Mouse (Mus musculus): ENCODE data around the gene Kcnj10. TPM values are rescaled to one million over a fixed set of nuclear protein-coding genes. Genes with fewer than 3 reads are reported as not detected.

Kcnj10 gene
- polyA plus RNA-seq, 2 experiments: 0.03 to 0.18 TPM

DNA sequence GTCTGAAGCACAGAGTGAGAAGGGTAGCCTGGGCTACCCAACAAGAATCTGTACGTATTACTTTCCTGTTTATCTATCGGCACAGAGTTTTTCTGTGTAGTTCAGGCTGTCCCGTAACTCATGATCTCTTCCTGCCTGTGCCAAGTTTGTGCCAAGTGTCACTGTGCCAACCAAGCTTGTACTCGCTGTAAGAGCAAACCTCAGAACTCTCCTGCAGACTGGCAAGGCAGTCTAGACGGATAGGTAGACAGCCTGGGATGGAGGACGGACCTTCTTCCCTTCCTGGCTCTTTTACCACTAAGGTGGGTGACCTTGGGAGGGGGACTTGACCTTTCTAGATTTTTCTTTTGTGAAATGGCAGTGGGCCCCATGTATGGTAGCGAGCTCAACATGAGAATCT, 74.1 kb downstream of the Kcnj10 start:
- ATAC-seq (ENCODE audit: low FRiP score, low read depth) (no peak), DNase-seq (ENCODE audit: low spot score) (no peak)
- 85% methylated on average over 7 of the region's 7 CpGs for WGBS
- Histone ChIP-seq H3K27me3 (ENCODE audit: control insufficient read depth, insufficient read depth, low read length) (no peaks in the 10 kb centered on the region), H3K4me3 (replicated peaks; ENCODE audit: low read length) (no peak overlapping the region), H3K4me2 (replicated peaks; ENCODE audit: low read depth, low read length, severe bottlenecking) (no peak overlapping the region), H3K9me3 (ENCODE audit: control insufficient read depth, low read length) (no peaks in the 10 kb centered on the region), H3K4me1 (ENCODE audit: control insufficient read depth, insufficient read depth, low read length) (no peaks in the 10 kb centered on the region), H3K36me3 (ENCODE audit: control insufficient read depth, insufficient read depth, low read length) (no peaks in the 10 kb centered on the region), H3K9ac (ENCODE audit: low read depth, low read length, severe bottlenecking) (no peak overlapping the region), H3K27ac (replicated peaks; ENCODE audit: low read depth, low read length) (no peak overlapping the region)
- TF ChIP-seq POLR2A (IDR thresholded peaks at IDR 0.05; ENCODE audit: borderline replicate concordance, extremely low read depth, insufficient read depth, insufficient read length): no peak

DNA sequence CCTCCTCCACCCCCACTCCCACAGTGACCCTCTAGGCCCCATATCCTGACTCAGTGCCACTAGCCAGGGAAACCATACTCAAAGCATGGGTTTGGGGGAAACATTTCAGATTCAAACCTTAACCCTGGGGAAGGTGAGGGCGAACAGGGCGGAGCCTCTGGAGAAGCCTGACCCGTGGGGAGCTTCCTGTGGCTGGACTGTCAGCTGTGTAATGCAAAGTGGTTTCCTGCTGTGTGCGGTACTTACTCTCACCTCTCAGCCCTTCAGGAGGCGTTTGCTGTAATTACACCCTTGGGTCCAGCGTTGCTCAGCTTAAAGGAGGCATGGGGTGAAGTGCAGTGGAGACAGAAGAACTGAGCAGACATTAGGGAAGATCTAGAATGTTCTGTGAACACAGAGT, 77.2 kb downstream of the Kcnj10 start:
- H3K4me1 ChIP-seq (ENCODE audit: control insufficient read depth, insufficient read depth, low read length): no peaks in the 10 kb centered on the region
- no peak overlapping the region for H3K4me3 ChIP-seq (replicated peaks; ENCODE audit: low read length)
- H3K36me3 ChIP-seq (ENCODE audit: control insufficient read depth, insufficient read depth, low read length): no peaks in the 10 kb centered on the region
- no peak overlapping the region for H3K27ac ChIP-seq (replicated peaks; ENCODE audit: low read depth, low read length)
- DNase-seq (ENCODE audit: low spot score) (no peak), ATAC-seq (ENCODE audit: low FRiP score, low read depth) (no peak)
- no peak overlapping the region for H3K9ac ChIP-seq (ENCODE audit: low read depth, low read length, severe bottlenecking)
- no peaks in the 10 kb centered on the region for H3K27me3 ChIP-seq (ENCODE audit: control insufficient read depth, insufficient read depth, low read length)
- H3K9me3 ChIP-seq (ENCODE audit: control insufficient read depth, low read length): no peaks in the 10 kb centered on the region
- no peak overlapping the region for H3K4me2 ChIP-seq (replicated peaks; ENCODE audit: low read depth, low read length, severe bottlenecking)
- TF ChIP-seq POLR2A (IDR thresholded peaks at IDR 0.05; ENCODE audit: borderline replicate concordance, extremely low read depth, insufficient read depth, insufficient read length): no peak
- 14% methylated on average over 6 of the region's 6 CpGs for WGBS

GRCm38 (mm10) chr1:172418642-172419041, 77.6 kb downstream of the Kcnj10 start:
- H3K4me2 ChIP-seq (replicated peaks; ENCODE audit: low read depth, low read length, severe bottlenecking): no peak overlapping the region
- H3K27ac ChIP-seq (replicated peaks; ENCODE audit: low read depth, low read length): no peak overlapping the region
- no peaks in the 10 kb centered on the region for H3K9me3 ChIP-seq (ENCODE audit: control insufficient read depth, low read length)
- ATAC-seq (ENCODE audit: low FRiP score, low read depth) (no peak), DNase-seq (ENCODE audit: low spot score) (no peak)
- no peak overlapping the region for H3K4me3 ChIP-seq (replicated peaks; ENCODE audit: low read length)
- H3K36me3 ChIP-seq (ENCODE audit: control insufficient read depth, insufficient read depth, low read length): no peaks in the 10 kb centered on the region
- H3K9ac ChIP-seq (ENCODE audit: low read depth, low read length, severe bottlenecking): no peak overlapping the region
- WGBS: 51% methylated on average over 3 of the region's 3 CpGs
- TF ChIP-seq POLR2A (IDR thresholded peaks at IDR 0.05; ENCODE audit: borderline replicate concordance, extremely low read depth, insufficient read depth, insufficient read length): no peak
- no peaks in the 10 kb centered on the region for H3K27me3 ChIP-seq (ENCODE audit: control insufficient read depth, insufficient read depth, low read length)
- no peaks in the 10 kb centered on the region for H3K4me1 ChIP-seq (ENCODE audit: control insufficient read depth, insufficient read depth, low read length)

- Histone ChIP-seq H3K27me3 (ENCODE audit: control insufficient read depth, insufficient read depth, low read length) (no peaks in the 10 kb centered on the region), H3K4me2 (replicated peaks; ENCODE audit: low read depth, low read length, severe bottlenecking) (no peak overlapping the region), H3K9me3 (ENCODE audit: control insufficient read depth, low read length) (no peaks in the 10 kb centered on the region), H3K36me3 (ENCODE audit: control insufficient read depth, insufficient read depth, low read length) (no peaks in the 10 kb centered on the region), H3K9ac (ENCODE audit: low read depth, low read length, severe bottlenecking) (no peak overlapping the region), H3K4me3 (replicated peaks; ENCODE audit: low read length) (no peak overlapping the region), H3K4me1 (ENCODE audit: control insufficient read depth, insufficient read depth, low read length) (no peaks in the 10 kb centered on the region), H3K27ac (replicated peaks; ENCODE audit: low read depth, low read length) (no peak overlapping the region)
- DNase-seq (ENCODE audit: low spot score) (no peak), ATAC-seq (ENCODE audit: low FRiP score, low read depth) (no peak)
- 87% methylated on average over 6 of the region's 6 CpGs for WGBS
- TF ChIP-seq POLR2A (IDR thresholded peaks at IDR 0.05; ENCODE audit: borderline replicate concordance, extremely low read depth, insufficient read depth, insufficient read length): no peak
Measured at GRCm38 (mm10) chr1:172420181-172420580, 79.2 kb downstream of the Kcnj10 start.

DNA sequence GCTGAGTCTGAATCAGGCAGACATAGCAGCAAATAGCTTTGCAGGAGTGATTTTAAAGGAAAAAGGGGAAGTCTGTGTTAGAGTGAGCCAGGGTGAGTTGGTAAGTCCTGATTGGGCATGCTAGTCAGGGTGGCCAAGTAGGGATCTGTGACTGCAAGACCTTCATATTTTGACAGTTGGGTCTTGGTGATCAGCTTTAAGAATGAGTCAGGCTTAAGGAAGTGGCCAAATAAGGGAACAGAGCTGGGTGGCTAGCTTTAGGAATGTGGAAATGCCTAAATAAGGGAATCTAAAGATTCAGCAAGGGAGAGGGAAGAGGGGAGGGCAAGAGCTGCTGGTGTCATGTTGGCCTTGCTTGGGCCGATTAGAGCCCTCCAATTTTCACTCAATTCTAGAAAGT, 82.4 kb downstream of the Kcnj10 start:
- ATAC-seq (ENCODE audit: low FRiP score, low read depth): no peak

More for the DNA sequence above, 82.4 kb downstream of the Kcnj10 start:
- DNase-seq (ENCODE audit: low spot score): no peak
- H3K27me3 ChIP-seq (ENCODE audit: control insufficient read depth, insufficient read depth, low read length): no peaks in the 10 kb centered on the region
- H3K4me2 ChIP-seq (replicated peaks; ENCODE audit: low read depth, low read length, severe bottlenecking): no peak overlapping the region
- no peak for TF ChIP-seq POLR2A (IDR thresholded peaks at IDR 0.05; ENCODE audit: borderline replicate concordance, extremely low read depth, insufficient read depth, insufficient read length)
- H3K36me3 ChIP-seq (ENCODE audit: control insufficient read depth, insufficient read depth, low read length): no peaks in the 10 kb centered on the region
- no peak overlapping the region for H3K27ac ChIP-seq (replicated peaks; ENCODE audit: low read depth, low read length)
- 82% methylated on average over 1 of the region's 1 CpGs for WGBS
- no peaks in the 10 kb centered on the region for H3K9me3 ChIP-seq (ENCODE audit: control insufficient read depth, low read length)
- H3K4me1 ChIP-seq (ENCODE audit: control insufficient read depth, insufficient read depth, low read length): no peaks in the 10 kb centered on the region
- H3K4me3 ChIP-seq (replicated peaks; ENCODE audit: low read length): no peak overlapping the region
- H3K9ac ChIP-seq (ENCODE audit: low read depth, low read length, severe bottlenecking): no peak overlapping the region

Other genes with a start within 250 kb of the Kcnj10 start
- gene Pex19, start 214.5 kb upstream of the Kcnj10 start, polyA plus RNA-seq (2012; rRNA removed): 100 and 115 TPM in 2 replicates
- gene Pex19, start 214.5 kb upstream of the Kcnj10 start, polyA plus RNA-seq (2014; fragmentation: Nextera tagmentation; extraction: Ambion mirVana): 129 and 135 TPM in 2 replicates
- gene Dcaf8, start 193.1 kb upstream of the Kcnj10 start, polyA plus RNA-seq (2012; rRNA removed): 120 TPM in 2 replicates
- 121 and 131 TPM in 2 replicates for gene Dcaf8, start 193.1 kb upstream of the Kcnj10 start, polyA plus RNA-seq (2014; fragmentation: Nextera tagmentation; extraction: Ambion mirVana)
- gene Pea15a, start 134.4 kb upstream of the Kcnj10 start, polyA plus RNA-seq (2012; rRNA removed): 106 and 108 TPM in 2 replicates
- gene Pea15a, start 134.4 kb upstream of the Kcnj10 start, polyA plus RNA-seq (2014; fragmentation: Nextera tagmentation; extraction: Ambion mirVana): 119 and 122 TPM in 2 replicates
- gene Casq1, start 121.3 kb upstream of the Kcnj10 start, polyA plus RNA-seq (2012; rRNA removed): 13.3 and 17.8 TPM in 2 replicates
- gene Casq1, start 121.3 kb upstream of the Kcnj10 start, polyA plus RNA-seq (2014; fragmentation: Nextera tagmentation; extraction: Ambion mirVana): 11.3 and 14.9 TPM in 2 replicates
- 0.03 TPM in 1 of 2 replicates, not detected in the other for gene Atp1a4, start 82.8 kb upstream of the Kcnj10 start, polyA plus RNA-seq (2012; rRNA removed)
- gene Atp1a4, start 82.8 kb upstream of the Kcnj10 start, polyA plus RNA-seq (2014; fragmentation: Nextera tagmentation; extraction: Ambion mirVana): not detected in 2 replicates
- 71.4 and 86.4 TPM in 2 replicates for gene Igsf8, start 79.6 kb upstream of the Kcnj10 start, polyA plus RNA-seq (2012; rRNA removed)
- 49.8 and 50.1 TPM in 2 replicates for gene Igsf8, start 79.6 kb upstream of the Kcnj10 start, polyA plus RNA-seq (2014; fragmentation: Nextera tagmentation; extraction: Ambion mirVana)
- gene Atp1a2, start 43.1 kb upstream of the Kcnj10 start, polyA plus RNA-seq (2012; rRNA removed): 11.3 and 13.5 TPM in 2 replicates
- 1.7 and 1.8 TPM in 2 replicates for gene Atp1a2, start 43.1 kb upstream of the Kcnj10 start, polyA plus RNA-seq (2014; fragmentation: Nextera tagmentation; extraction: Ambion mirVana)
- 0.01 and 0.08 TPM in 2 replicates for gene Kcnj9, start 11.9 kb upstream of the Kcnj10 start, polyA plus RNA-seq (2012; rRNA removed)
- not detected in 2 replicates for gene Kcnj9, start 11.9 kb upstream of the Kcnj10 start, polyA plus RNA-seq (2014; fragmentation: Nextera tagmentation; extraction: Ambion mirVana)
- 9.6 and 11.8 TPM in 2 replicates for gene Pigm, start 35.3 kb downstream of the Kcnj10 start, polyA plus RNA-seq (2012; rRNA removed)
- gene Pigm, start 35.3 kb downstream of the Kcnj10 start, polyA plus RNA-seq (2014; fragmentation: Nextera tagmentation; extraction: Ambion mirVana): 6.7 and 7.6 TPM in 2 replicates
- gene Slamf9, start 134.1 kb downstream of the Kcnj10 start, polyA plus RNA-seq (2012; rRNA removed): 0.49 and 0.64 TPM in 2 replicates
- 0.51 and 0.75 TPM in 2 replicates for gene Slamf9, start 134.1 kb downstream of the Kcnj10 start, polyA plus RNA-seq (2014; fragmentation: Nextera tagmentation; extraction: Ambion mirVana)
- 62.0 and 85.1 TPM in 2 replicates for gene Igsf9, start 140.6 kb downstream of the Kcnj10 start, polyA plus RNA-seq (2012; rRNA removed)
- 29.6 and 35.0 TPM in 2 replicates for gene Igsf9, start 140.6 kb downstream of the Kcnj10 start, polyA plus RNA-seq (2014; fragmentation: Nextera tagmentation; extraction: Ambion mirVana)
- 134 and 151 TPM in 2 replicates for gene Tagln2, start 158.8 kb downstream of the Kcnj10 start, polyA plus RNA-seq (2012; rRNA removed)
- 138 and 155 TPM in 2 replicates for gene Tagln2, start 158.8 kb downstream of the Kcnj10 start, polyA plus RNA-seq (2014; fragmentation: Nextera tagmentation; extraction: Ambion mirVana)
- gene Cfap45, start 179.6 kb downstream of the Kcnj10 start, polyA plus RNA-seq (2012; rRNA removed): 0.70 and 1.3 TPM in 2 replicates
- gene Cfap45, start 179.6 kb downstream of the Kcnj10 start, polyA plus RNA-seq (2014; fragmentation: Nextera tagmentation; extraction: Ambion mirVana): 0.97 and 0.98 TPM in 2 replicates
- 0.23 and 0.49 TPM in 2 replicates for gene Vsig8, start 214.7 kb downstream of the Kcnj10 start, polyA plus RNA-seq (2012; rRNA removed)
- gene Vsig8, start 214.7 kb downstream of the Kcnj10 start, polyA plus RNA-seq (2014; fragmentation: Nextera tagmentation; extraction: Ambion mirVana): 0.30 and 0.40 TPM in 2 replicates
- 0.30 and 0.74 TPM in 2 replicates for gene Slamf8, start 249.4 kb downstream of the Kcnj10 start, polyA plus RNA-seq (2012; rRNA removed)
- gene Slamf8, start 249.4 kb downstream of the Kcnj10 start, polyA plus RNA-seq (2014; fragmentation: Nextera tagmentation; extraction: Ambion mirVana): 0.28 TPM in 1 of 2 replicates, not detected in the other